Mouse (Mus musculus) gastrocnemius, adult 8-10 months (tissue): ENCODE measurements around the gene Uchl4. TPM values are rescaled to one million over a fixed set of nuclear protein-coding genes. Genes with fewer than 3 reads are reported as not detected.

Experiments used
- DNase-seq, 2 experiments: peaks; one replicate each; pipeline ENCODE4 v3.0.0; 2022; ENCODE audit warnings: low spot score in 2 of 2
- microRNA-seq: library from miRNA; unstranded; fragments of <30 nt; microRNA quantifications from one replicate; pipeline ENCODE4 v1.2.0, GENCODE M21; 2022
- total RNA-seq, 4 experiments: library from RNA; stranded (reverse); gene quantifications; 2 replicates each; pipeline ENCODE4 v1.2.4; 2022

Uchl4 gene
- total RNA-seq, 4 experiments from 2014 or later: 1.5 to 3.6 (median 2.6) TPM

- no peak for DNase-seq
These were observed 38.8 kb downstream of the Uchl4 start for GRCm38 (mm10) chr9:64273757-64274156.

DNA sequence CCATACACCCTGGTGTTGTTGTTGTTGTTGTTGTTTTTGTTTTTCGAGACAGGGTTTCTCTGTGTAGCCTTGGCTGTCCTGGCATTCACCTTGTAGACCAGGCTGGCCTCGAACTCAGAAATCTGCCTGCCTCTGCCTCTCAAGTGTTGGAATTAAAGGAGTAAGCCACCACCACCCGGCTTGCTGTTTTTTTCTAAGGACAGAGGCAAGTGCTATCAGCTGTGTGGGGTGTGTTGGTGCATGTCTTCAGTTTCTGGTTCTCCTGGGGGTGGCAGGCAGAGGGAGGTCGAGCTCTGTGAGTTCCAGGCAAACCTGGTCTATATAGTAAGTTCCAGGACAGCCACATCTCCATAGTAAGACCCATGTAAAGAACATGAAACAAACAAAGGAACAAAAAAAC is 39.3 kb downstream of the Uchl4 start:
- no peak for DNase-seq

GRCm38 (mm10) chr9:64274919-64275318 is 39.9 kb downstream of the Uchl4 start:
- no peak for DNase-seq

GRCm38 (mm10) chr9:64277706-64278105 is 42.7 kb downstream of the Uchl4 start:
- peak; percentile 23 to 38 for DNase-seq

DNA sequence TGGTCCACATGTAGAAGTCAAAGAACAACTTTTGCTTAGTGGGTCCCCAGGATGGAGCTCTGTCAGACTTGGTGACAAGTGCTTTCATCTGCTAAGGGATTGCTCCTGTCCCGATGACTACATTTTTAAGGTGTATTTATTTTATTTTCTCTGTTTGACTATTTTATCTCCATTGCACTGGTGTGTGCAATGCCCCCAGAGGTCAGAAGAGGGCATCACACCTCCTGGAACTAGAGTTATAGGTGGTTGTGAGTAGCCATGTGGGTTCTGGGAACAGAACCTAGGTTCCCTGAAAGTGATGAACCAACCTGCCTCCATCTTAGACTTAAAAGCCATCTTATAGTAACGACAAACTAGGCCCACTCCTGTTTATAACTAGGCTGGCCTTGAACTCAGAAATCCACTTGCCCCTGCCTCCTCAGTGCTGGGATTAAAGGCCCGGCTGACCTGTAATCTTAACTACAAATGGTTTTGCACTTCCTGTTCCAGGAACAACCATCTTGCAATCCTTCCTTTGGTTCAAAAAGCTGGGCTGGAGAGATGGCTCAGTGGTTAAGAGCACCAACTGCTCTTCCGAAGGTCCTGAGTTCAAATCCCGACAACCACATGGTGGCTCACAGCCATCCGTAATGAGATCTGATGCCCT is 43.8 kb downstream of the Uchl4 start:
- no peak for DNase-seq

- DNase-seq: peak; percentile 92 to 94
These were observed 46.2 kb downstream of the Uchl4 start, which contains the start of gene Tipin for GRCm38 (mm10) chr9:64281105-64281780. Gene Tipin (plus strand): TSS chr9:64281581.

DNA sequence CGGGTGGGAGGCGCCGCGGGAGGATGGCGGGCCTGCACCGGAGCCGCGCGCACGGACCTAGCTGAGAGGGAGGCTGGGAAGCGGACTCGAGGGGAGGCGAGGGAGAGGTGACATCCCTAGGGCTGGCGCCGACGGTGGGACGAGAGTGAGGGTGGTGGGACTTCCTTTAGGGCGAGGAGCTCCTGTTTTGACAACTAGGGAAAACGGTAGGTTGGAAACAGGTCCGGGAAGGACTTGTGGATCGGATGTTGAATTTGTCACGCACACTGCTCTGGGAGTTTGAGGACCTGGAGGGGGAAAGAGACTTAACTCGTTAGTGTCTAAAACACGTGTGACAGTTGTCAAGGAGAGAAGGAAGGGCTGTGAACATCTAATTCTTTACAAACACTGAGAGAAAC is 46.8 kb downstream of the Uchl4 start:
- DNase-seq: no peak

GRCm38 (mm10) chr9:64282404-64282987 is 47.5 kb downstream of the Uchl4 start:
- no peak for DNase-seq

Small RNA genes within 50 kb of the gene (microRNA-seq; reads per million reads assigned to microRNA genes)
- not detected for gene Gm24106

Other genes with a start within 250 kb of the Uchl4 start
- gene Smad6, start 213.1 kb upstream of the Uchl4 start, total RNA-seq: 1 to 10 TPM; 3.2 to 5.1 (median 3.6) TPM
- under 1 TPM in 2 of 4 experiments, not detected in 2; 0.40 to 0.68 TPM for gene Lctl, start 118.1 kb upstream of the Uchl4 start, total RNA-seq
- gene Zwilch, start 62.1 kb upstream of the Uchl4 start, total RNA-seq: under 1 TPM; 0.13 to 0.44 (median 0.37) TPM
- gene Rpl4, start 61.8 kb upstream of the Uchl4 start, total RNA-seq: 100 to 1,000 TPM; 608 to 758 (median 650) TPM
- gene Snapc5, start 55.9 kb upstream of the Uchl4 start, total RNA-seq: 10 to 100 TPM; 18.2 to 20.0 (median 18.5) TPM
- 10 to 100 TPM; 59.2 to 62.4 (median 60.6) TPM for gene Map2k1, start 18.4 kb downstream of the Uchl4 start, total RNA-seq
- gene Tipin, start 46.4 kb downstream of the Uchl4 start, total RNA-seq: 10 to 100 TPM; 10.8 to 14.9 (median 11.9) TPM
- gene Dis3l, start 106.1 kb downstream of the Uchl4 start, total RNA-seq: 10 to 100 TPM; 22.4 to 29.0 (median 24.4) TPM
- under 1 TPM; 0.05 to 0.13 (median 0.07) TPM for gene Megf11, start 150.4 kb downstream of the Uchl4 start, total RNA-seq